Mouse (Mus musculus): Measurements from ENCODE around the gene Cops6.

Gene Cops6

DNA sequence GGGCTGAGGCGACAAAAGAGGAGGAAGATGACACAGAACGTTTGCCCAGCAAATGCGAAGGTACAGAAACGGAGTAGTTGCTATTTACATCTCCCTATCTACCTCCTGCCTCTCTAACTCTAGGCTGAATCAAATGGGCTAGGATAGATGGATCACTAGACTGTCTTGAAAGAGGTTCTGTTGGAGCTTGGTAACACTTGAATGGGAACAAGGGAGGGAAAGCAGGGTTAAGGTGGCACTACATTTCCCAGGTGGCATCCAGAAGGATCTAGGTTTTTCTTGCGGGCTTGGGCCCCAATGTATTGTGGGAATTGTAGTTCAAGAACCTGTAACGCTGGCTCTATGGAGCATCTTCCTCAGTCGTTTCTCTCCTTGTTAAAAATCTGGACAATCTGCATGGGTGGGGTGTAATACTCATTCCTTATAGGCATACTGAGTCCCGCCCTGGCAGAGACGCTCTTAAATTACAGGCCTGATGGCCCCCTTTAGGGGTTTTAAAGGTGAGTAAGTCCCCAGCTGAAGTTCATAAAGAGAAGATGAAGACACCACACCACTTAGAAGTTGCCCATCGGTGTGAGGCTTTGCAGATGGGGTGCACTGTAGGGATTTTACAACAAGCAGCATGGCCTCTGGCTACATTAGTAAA, 26.9 kb downstream of the Cops6 start:
- peak; percentile 50 for DNase-seq (ENCODE audit: extremely low spot score, low spot score)

DNA sequence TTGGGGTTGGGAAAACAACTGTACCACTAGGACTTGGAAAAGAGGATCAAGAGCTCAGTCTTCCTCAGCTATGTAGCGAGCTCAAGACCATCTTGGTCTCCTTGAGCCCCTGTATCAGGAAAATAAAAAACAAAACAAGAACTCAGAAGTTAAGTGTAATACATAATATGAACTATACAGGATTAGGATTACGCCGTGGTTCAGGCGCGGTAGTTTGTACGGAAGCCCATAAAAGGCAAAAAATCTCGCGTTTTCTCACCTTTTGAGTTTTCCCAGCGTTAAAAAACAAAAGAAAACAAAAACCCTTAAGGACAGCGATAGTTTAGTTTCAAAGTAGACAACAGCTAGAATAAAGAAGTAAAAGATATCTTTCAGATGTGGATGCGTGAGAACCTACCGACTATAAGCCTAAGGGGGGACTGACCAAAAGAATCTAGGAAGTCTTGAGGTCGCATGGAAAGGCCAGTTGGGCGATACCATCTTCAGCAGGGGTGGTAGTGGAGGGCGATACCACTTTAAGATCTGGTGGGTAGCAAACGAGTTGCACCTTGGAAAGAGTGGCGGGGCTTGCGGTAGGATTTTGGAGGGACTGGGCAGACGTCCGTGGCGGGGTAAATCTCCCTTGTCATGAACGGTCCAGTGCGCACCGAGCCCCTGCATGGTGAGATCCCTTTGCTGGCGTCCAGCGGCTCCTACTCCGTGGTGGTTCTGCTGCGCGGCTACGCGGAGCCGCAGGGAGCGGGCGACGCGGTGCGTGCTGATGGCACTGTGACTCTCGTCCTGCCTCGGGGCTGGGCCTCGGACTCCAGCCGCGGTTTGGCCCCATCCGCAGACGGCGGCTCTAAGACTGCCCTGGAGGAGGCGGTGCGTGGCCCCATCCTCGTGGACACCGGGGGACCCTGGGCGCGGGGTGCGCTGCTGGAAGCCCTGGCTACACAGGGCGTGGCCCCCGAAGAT, 33.2 kb downstream of the Cops6 start, which contains the start of gene Mblac1:
TSS of gene Mblac1 (plus strand) at position 544 of the 957 bp plus-strand sequence.
- DNase-seq (ENCODE audit: extremely low spot score, low spot score), result peak; percentile 81

DNA sequence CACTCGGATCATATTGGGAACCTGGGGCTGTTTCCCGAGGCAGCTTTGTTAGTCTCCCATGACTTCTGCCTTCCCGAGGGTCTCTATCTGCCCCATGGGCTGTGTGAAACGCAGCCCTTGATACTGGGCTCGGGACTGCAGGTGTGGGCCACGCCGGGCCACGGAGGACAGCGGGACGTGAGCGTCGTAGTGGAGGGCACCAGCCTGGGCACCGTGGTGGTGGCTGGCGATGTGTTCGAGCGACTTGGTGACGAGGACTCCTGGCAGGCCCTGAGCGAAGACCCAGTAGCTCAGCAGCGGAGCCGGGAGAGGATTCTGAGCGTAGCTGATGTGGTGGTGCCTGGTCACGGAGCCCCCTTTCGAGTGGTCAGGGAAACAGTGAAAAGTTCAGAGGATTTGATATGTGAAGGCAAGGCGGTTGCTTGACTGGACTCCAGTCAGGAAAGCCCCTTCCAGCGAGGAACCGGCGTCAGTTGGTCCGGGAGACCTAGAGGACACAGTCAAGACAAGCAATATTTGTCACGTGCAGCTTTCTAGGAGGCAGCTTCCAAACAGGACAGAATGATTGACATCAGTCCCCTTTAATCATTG, 34.0 kb downstream of the Cops6 start:
- peak; percentile 58 for DNase-seq (ENCODE audit: extremely low spot score, low spot score)

DNA sequence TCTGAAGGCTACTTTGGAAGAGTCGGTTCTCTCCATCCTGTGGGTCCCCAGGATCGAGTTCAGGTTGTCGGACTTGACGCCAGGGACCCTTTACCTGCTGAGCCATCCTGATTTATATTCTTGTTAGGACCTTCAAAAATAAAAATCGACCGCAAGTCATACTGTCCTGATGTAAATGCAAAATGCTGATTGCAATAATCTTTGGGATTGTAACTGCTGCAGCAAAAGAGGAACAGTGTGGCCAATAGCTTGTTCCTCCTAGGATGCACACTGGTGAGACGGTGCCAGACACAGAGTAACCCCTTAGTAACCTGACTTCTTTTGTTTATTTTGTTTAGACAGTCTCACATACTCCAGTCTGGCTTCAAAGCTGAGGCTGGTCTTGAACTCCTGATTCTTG, 34.6 kb downstream of the Cops6 start:
- no peak for DNase-seq (ENCODE audit: extremely low spot score, low spot score)

DNA sequence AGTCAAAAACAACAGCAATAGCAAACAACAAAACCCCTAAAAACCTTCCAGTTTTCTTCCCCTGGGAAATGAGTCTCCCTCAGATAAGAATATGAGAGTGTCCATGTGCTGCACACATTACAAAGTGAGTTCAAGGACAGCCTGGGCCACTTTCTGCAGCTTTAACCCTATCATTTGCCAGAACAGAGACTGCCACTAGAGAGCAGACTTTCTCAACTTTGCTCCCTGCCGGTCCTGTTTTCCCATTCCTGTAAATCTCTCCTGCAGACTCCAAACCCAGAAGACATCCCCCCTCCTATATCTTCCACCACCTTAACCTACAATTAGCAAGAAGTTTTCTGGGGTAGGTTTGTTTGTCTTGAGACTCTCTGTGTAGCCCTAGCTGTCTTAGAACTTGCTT, 38.7 kb downstream of the Cops6 start:
- no peak for DNase-seq (ENCODE audit: extremely low spot score, low spot score)

DNA sequence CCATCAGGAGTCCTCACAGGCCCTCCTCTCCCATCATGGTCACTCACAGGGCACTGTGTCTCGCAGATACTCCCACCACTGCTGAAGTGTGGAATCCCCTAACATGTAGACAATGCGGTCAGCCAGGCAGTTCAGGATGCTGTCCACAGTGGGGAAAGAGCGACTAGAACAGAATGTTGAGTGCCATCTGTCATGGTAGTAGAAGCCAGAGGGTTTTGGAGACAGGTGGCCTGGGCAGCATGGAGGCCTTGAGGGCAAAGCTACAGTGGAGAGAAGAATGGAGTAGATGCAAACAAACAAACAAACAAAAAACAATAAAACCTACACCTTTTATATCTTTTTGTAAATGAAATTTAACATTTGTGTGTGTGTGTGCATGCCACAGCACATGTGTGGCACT, 41.2 kb downstream of the Cops6 start:
- no peak for DNase-seq (ENCODE audit: extremely low spot score, low spot score)

DNA sequence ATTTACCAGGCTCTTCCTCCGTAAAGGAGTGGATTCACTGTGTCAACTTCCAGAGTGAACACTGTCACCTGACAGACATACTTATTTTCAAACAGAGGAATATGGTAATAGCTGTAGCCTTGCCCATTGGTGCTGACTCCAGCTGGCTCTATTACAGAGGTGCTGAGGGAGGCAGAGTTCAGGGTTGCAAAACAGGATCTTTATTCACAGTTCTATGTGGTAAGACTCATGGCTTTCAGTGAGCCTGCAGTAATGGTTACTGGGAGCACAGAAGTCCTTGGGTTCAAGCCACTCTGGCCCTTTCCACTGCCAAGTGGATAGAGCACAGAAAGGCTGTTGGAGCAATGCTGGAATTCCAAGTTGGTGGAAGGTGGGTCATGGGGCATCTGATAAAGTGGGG, 46.4 kb downstream of the Cops6 start:
- DNase-seq (ENCODE audit: extremely low spot score, low spot score), result no peak

DNA sequence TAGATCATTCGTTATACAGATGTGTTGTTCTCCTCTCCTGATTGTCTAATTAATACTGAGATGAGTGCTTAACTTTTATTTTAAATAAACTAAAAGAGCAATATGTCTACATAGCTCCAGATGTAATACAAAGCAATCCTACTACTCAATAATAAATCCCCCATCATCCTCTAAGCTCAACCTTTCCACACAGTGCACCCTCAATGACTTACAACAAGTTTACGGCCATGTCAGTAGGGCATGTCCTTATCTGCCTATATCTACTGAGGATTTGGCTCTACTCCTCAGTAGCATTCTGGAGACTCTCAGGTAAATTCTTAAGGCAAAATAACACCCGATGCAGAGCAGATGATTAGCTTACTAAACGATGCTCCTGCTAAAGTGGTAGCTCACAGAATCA, 47.0 kb downstream of the Cops6 start:
- no peak for DNase-seq (ENCODE audit: extremely low spot score, low spot score)

Data from neural tube, embryonic 10.5 days (tissue).